Comparison of ENCODE assay signal across 28 mouse cellular contexts in the genomic region with DNA sequence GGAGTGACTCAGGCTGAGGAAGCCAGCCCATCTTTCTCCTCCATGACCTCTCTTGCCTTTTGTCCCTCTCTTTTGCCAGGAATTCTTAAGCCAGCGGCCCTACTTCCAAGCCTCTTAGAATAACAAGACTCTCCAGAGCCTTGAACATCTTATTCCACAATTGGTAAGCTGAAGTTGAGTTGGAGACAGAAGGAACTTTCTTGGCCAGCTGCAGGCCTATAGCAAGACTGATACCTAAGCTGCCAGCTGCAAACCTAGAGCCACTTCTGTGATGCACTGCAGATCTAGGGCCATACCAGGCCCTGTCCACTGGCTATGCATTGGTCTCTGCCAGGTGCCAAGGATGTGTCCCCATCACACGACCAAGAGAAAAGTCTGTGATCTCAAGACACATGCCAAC. TPM values are rescaled to one million over a fixed set of nuclear protein-coding genes. Genes with fewer than 3 reads are reported as not detected.
"Had no signal": no experiment of that assay in that cellular context is flagged by ENCODE, and none has a peak within 500 bp of the region (broad histone marks: within the 10 kb centered on the region; RNA-seq: fewer than 3 reads in every experiment).

No protein-coding gene starts in this region.

- DNase-seq: kidney, postnatal 10 days; kidney, postnatal 36 days; layer of hippocampus, postnatal 36 days; liver; lung, adult 18-20 months; lung, postnatal 14 days; lung, postnatal 4 days; retina, postnatal 1 day; right cerebral cortex, postnatal 25 days; thymus, adult 18-20 months; thymus, postnatal 14 days; thymus, postnatal 4 days had no signal

- H3K4me3 ChIP-seq: kidney, embryonic 15.5 days; left cerebral cortex, adult 2 months; limb, embryonic 13.5 days; liver, embryonic 12.5 days; liver, embryonic 15.5 days; midbrain, embryonic 12.5 days; midbrain, embryonic 15.5 days; neural tube, embryonic 12.5 days; neural tube, embryonic 15.5 days had no signal

- H3K9me3 ChIP-seq: kidney, embryonic 15.5 days; liver, embryonic 12.5 days; liver, embryonic 15.5 days; midbrain, embryonic 12.5 days; midbrain, embryonic 15.5 days; neural tube, embryonic 12.5 days; neural tube, embryonic 15.5 days had no signal

- H3K27ac ChIP-seq: kidney, embryonic 15.5 days; left cerebral cortex, adult 2 months; limb, embryonic 13.5 days; liver, embryonic 12.5 days; liver, embryonic 15.5 days; midbrain, embryonic 12.5 days; midbrain, embryonic 15.5 days; neural tube, embryonic 12.5 days; neural tube, embryonic 15.5 days had no signal

- H3K36me3 ChIP-seq: kidney, embryonic 15.5 days; limb, embryonic 13.5 days; liver, embryonic 12.5 days; liver, embryonic 15.5 days; midbrain, embryonic 12.5 days; midbrain, embryonic 15.5 days; neural tube, embryonic 12.5 days; neural tube, embryonic 15.5 days had no signal

- H3K27me3 ChIP-seq: kidney, embryonic 15.5 days; liver, embryonic 12.5 days; liver, embryonic 15.5 days; midbrain, embryonic 12.5 days; neural tube, embryonic 12.5 days had no signal

- H3K4me1 ChIP-seq: kidney, embryonic 15.5 days; limb, embryonic 13.5 days; liver, embryonic 12.5 days; liver, embryonic 15.5 days; midbrain, embryonic 12.5 days; midbrain, embryonic 15.5 days; neural tube, embryonic 12.5 days had no signal

RNA-seq across cellular contexts. Expression of a gene that starts 58.5 kb away (rescaled TPM):
- total RNA-seq: layer of hippocampus, adult 8-10 months; layer of hippocampus, postnatal 10 days; layer of hippocampus, postnatal 36 days; left cerebral cortex, adult 2 months; left cerebral cortex, postnatal 10 days; left cerebral cortex, postnatal 36 days; megakaryocyte, adult 5-6 weeks had no signal
- polyA plus RNA-seq: kidney, embryonic 15.5 days; limb, embryonic 13.5 days; liver, embryonic 12.5 days; liver, embryonic 15.5 days; lung, embryonic 16.5 days; midbrain, embryonic 12.5 days; midbrain, embryonic 15.5 days; neural tube, embryonic 12.5 days; neural tube, embryonic 15.5 days; stomach, embryonic 16.5 days had no signal
